Mouse (Mus musculus) thymus, adult 2 months (tissue): ENCODE results near the gene Zw10.

Source experiments
- CTCF ChIP-seq: fragments of 200-500 bp; IDR thresholded peaks from 2 replicates; pipeline ENCODE4 v1.5.1; 2012; ENCODE audit warnings: mild to moderate bottlenecking, control low read depth, low read length, moderate library complexity, borderline replicate concordance; ENCODE audit not compliant: control insufficient read depth, poor library complexity, insufficient read depth; ENCODE audit errors: extremely low read depth
- POLR2A ChIP-seq: fragments of 200-500 bp; IDR thresholded peaks from 2 replicates; pipeline ENCODE4 v1.6.1; 2012; ENCODE audit warnings: mild to moderate bottlenecking, low read length, control low read depth, moderate library complexity; ENCODE audit not compliant: control insufficient read depth, poor library complexity, insufficient read depth; ENCODE audit errors: extremely low read depth

DNA sequence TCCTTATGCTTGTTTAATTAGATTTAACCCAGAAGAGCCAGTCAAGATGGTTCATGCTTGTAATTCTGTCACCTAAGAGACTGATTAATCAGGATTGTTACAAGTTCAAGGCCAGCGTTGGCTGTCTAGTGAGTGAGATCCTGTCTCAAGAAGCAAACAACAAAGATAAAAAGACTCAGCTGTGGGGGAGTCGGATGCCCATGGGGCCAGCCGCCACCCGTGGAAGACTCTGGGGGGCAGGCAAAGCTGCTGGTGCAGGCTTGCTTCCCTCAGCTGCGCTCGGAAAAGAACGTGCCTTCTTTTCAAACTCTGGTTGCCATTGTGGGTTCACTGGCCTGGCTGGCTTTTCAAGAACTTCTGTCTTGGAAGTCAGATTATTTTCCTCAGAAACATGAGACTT lies 39.6 kb upstream of the Zw10 start:
- TF ChIP-seq CTCF (no peak), POLR2A (no peak)
